Mouse (Mus musculus): ENCODE results near the gene Clic4. TPM values are rescaled to one million over a fixed set of nuclear protein-coding genes. Genes with fewer than 3 reads are reported as not detected.
A peak's percentile ranks its signal among the peaks of the same experiment; 100 is the strongest.

Clic4 gene
- polyA plus RNA-seq (2014; fragmentation: Nextera tagmentation; extraction: Ambion mirVana): 107 and 114 TPM in 2 replicates

DNA sequence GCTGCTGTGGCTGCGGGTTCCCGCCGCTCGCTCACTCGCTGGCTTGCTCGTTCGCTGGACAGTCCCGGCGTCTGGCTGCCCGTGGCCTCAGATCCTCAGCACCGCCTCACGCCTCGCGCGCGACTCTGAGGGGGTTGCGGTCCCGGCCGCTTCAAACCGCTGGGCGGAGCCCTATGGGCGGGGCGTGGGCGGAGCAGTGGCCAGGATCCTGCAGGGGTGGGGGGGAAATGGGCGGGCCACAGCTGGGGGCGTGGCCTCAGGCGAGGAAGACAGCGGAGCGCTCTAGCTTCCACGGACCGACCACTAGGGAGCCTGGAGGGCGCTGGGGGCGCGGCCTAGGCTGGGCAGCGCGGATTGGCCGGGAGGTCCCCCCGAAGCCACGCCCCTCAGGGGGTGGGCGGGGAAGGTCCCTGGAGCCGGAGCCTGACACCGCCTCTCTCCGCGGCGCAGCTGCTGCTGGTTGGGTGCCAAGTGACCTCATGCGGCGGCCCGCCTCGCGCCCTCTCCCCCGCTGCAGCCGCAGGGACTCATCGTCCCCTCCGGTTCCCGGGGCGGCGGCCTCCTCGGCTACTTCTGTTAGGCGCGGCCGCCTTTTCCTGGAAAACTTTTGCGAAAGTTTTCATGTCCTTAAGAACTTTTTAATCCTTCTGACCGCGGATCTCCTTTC is at the start of gene Clic4:
Gene Clic4, minus strand, starts transcription at position 175 of the 667 bp plus-strand sequence.
- H3K4me2 ChIP-seq (ENCODE audit: low read length): peak within 1 kb of the TSS; percentile 64
- peak within 1 kb of the TSS; percentile 93 for H3K9ac ChIP-seq (ENCODE audit: low read length)
- H3K36me3 ChIP-seq (ENCODE audit: control insufficient read depth, insufficient read depth, low read length): no peaks in the 10 kb centered on the region; the same call in 1 of the 2 replicates
- H3K4me3 ChIP-seq (ENCODE audit: low read depth, low read length): peak within 1 kb of the TSS; percentile 69
- no peaks in the 10 kb centered on the region for H3K9me3 ChIP-seq (ENCODE audit: control insufficient read depth, low read length)
- no peaks in the 10 kb centered on the region for H3K27me3 ChIP-seq (replicated peaks; ENCODE audit: control insufficient read depth, insufficient read depth, low read length)
- peak within 1 kb of the TSS; percentile 96 for H3K27ac ChIP-seq (ENCODE audit: low read depth)
- WGBS: under 1% methylated on average over 62 of the region's 64 CpGs
- peak; percentile 98 for ATAC-seq (replicated peaks; ENCODE audit: low FRiP score, low TSS enrichment, low read depth)
- peaks cover 40% of the 10 kb centered on the region for H3K4me1 ChIP-seq (replicated peaks; ENCODE audit: control insufficient read depth, insufficient read depth, low read length)
- DNase-seq (ENCODE audit: low spot score): peak; percentile 99

DNA sequence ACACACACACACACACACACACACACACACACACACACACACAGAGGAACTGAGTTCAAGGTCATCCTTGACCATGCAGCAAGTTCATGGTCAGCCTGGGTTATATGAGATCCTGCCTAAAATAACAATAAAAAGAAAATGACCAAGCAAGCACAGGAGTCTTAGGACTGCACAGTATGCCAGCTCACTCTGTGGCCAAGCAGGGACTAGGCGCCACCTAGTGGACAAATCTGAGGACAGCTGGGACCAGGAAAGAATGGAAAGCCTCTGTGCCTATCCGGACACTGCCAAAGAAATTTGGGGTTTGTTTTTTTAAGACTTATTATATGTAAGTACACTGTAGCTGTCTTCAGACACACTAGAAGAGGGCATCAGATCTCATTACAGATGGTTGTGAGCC is 45.4 kb upstream of the Clic4 start:
- no peak overlapping the region for H3K4me3 ChIP-seq (ENCODE audit: low read depth, low read length)
- H3K36me3 ChIP-seq (ENCODE audit: control insufficient read depth, insufficient read depth, low read length): peaks cover 78% of the 10 kb centered on the region
- no peaks in the 10 kb centered on the region for H3K9me3 ChIP-seq (ENCODE audit: control insufficient read depth, low read length)
- ATAC-seq (replicated peaks; ENCODE audit: low FRiP score, low TSS enrichment, low read depth) (peak; percentile 73), DNase-seq (ENCODE audit: low spot score) (peak; percentile 94)
- WGBS: 8% methylated on average over 2 of the region's 2 CpGs
- no peak overlapping the region for H3K4me2 ChIP-seq (ENCODE audit: low read length)
- peaks cover 4% of the 10 kb centered on the region for H3K4me1 ChIP-seq (replicated peaks; ENCODE audit: control insufficient read depth, insufficient read depth, low read length)
- no peak overlapping the region for H3K9ac ChIP-seq (ENCODE audit: low read length)
- H3K27me3 ChIP-seq (replicated peaks; ENCODE audit: control insufficient read depth, insufficient read depth, low read length): no peaks in the 10 kb centered on the region
- no peak overlapping the region for H3K27ac ChIP-seq (ENCODE audit: low read depth)

DNA sequence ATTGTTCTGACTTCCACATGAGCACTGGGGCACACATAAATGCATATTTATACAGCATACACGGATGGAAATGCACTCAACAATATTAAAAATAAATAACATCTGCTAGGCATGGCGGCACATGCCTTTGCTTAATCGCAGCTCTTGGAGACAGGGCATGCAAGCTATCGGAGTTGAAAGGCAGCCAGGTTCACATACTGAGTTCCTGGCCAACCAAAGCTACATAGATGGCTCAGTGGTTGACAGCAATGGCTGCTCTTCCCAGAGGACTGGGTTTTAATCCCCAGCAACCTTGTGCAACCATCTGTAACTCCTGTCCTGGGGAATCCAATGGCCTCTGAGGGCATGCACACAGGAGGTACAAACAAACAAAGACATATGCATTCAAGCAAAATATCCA is 44.9 kb upstream of the Clic4 start:
- no peaks in the 10 kb centered on the region for H3K27me3 ChIP-seq (replicated peaks; ENCODE audit: control insufficient read depth, insufficient read depth, low read length)
- H3K4me1 ChIP-seq (replicated peaks; ENCODE audit: control insufficient read depth, insufficient read depth, low read length): peaks cover 8% of the 10 kb centered on the region
- H3K36me3 ChIP-seq (ENCODE audit: control insufficient read depth, insufficient read depth, low read length): peaks cover 74% of the 10 kb centered on the region
- no peak for ATAC-seq (replicated peaks; ENCODE audit: low FRiP score, low TSS enrichment, low read depth)
- no peak for DNase-seq (ENCODE audit: low spot score)
- H3K4me3 ChIP-seq (ENCODE audit: low read depth, low read length): no peak overlapping the region
- no peak overlapping the region for H3K4me2 ChIP-seq (ENCODE audit: low read length)
- H3K9ac ChIP-seq (ENCODE audit: low read length): no peak overlapping the region
- no peaks in the 10 kb centered on the region for H3K9me3 ChIP-seq (ENCODE audit: control insufficient read depth, low read length)
- no peak overlapping the region for H3K27ac ChIP-seq (ENCODE audit: low read depth)
- WGBS: 91% methylated on average over 4 of the region's 4 CpGs

DNA sequence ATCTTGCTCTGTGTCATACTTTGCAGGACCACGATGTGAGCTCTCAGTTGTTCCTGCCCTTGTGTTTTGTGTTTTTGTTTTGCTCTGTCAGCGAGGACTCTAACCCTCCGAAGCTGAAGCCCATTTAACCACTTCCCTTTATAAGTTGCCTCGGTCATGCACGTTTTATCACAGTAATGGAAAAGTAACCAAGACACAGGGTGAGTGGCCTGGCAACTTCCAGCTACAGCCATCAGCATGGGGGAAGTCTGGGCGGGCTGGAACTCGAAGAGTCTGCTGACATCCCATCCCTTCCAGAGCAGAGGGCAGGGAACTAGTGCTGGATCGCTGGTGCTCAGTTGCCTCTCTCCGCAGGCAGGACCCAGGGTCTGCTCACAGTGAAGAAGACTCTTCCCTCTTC is 42.7 kb upstream of the Clic4 start:
- H3K27ac ChIP-seq (ENCODE audit: low read depth): no peak overlapping the region
- H3K9ac ChIP-seq (ENCODE audit: low read length): no peak overlapping the region
- no peak overlapping the region for H3K4me3 ChIP-seq (ENCODE audit: low read depth, low read length)
- no peaks in the 10 kb centered on the region for H3K9me3 ChIP-seq (ENCODE audit: control insufficient read depth, low read length)
- DNase-seq (ENCODE audit: low spot score) (no peak), ATAC-seq (replicated peaks; ENCODE audit: low FRiP score, low TSS enrichment, low read depth) (no peak)
- peaks cover 11% of the 10 kb centered on the region for H3K4me1 ChIP-seq (replicated peaks; ENCODE audit: control insufficient read depth, insufficient read depth, low read length)
- H3K27me3 ChIP-seq (replicated peaks; ENCODE audit: control insufficient read depth, insufficient read depth, low read length): no peaks in the 10 kb centered on the region
- WGBS: 96% methylated on average over 9 of the region's 9 CpGs
- no peak overlapping the region for H3K4me2 ChIP-seq (ENCODE audit: low read length)
- peaks cover 51% of the 10 kb centered on the region for H3K36me3 ChIP-seq (ENCODE audit: control insufficient read depth, insufficient read depth, low read length)

DNA sequence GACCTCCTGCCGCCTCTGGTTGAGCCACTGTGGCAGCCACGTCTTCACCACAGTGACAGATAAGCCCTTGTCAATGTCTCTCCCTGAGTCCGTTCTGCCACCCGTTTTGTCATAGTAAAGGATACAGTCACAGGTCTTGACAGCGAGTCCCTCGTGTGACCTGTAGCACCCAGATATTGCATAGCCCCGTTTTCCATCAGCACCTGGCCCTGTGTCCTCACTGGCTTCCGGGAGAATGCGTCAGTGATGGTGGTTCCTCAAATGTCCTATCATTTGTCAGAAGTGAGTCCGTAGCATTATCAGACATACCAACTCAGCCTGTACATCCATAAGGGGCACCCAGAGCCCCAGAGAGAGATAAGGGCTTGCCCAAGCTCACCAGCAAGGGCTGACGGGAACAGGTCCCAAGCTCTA is 41.8 kb upstream of the Clic4 start:
- Histone ChIP-seq H3K4me2 (ENCODE audit: low read length) (no peak overlapping the region), H3K36me3 (ENCODE audit: control insufficient read depth, insufficient read depth, low read length) (peaks cover 43% of the 10 kb centered on the region), H3K27ac (ENCODE audit: low read depth) (no peak overlapping the region), H3K27me3 (replicated peaks; ENCODE audit: control insufficient read depth, insufficient read depth, low read length) (no peaks in the 10 kb centered on the region), H3K4me3 (ENCODE audit: low read depth, low read length) (no peak overlapping the region), H3K4me1 (replicated peaks; ENCODE audit: control insufficient read depth, insufficient read depth, low read length) (peaks cover 11% of the 10 kb centered on the region), H3K9me3 (ENCODE audit: control insufficient read depth, low read length) (no peaks in the 10 kb centered on the region), H3K9ac (ENCODE audit: low read length) (no peak overlapping the region)
- 81% methylated on average over 11 of the region's 11 CpGs for WGBS
- DNase-seq (ENCODE audit: low spot score) (no peak), ATAC-seq (replicated peaks; ENCODE audit: low FRiP score, low TSS enrichment, low read depth) (no peak)

DNA sequence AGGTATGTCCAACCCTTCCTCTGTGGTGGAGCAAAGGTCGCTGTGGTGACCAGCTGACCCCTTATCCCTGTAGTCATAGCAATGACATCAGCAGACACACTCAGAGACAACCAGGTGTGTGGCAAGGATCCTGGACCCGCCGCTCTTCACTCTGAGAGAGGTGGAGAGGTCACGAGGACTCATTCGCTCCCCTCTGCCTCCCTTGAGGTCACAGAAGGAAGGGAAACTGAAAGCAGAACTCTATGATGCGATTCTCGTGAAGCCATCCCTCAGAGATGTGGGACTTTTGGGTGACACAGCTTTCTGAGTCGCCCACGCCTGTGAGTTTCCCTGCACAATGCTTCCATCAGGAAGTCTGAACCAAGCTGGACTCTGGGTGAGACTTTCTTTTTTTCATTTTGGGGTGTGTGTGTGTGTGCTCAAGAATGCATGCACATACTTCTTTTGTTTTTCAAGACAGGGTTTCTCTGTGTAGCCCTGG is 41.2 kb upstream of the Clic4 start:
- Histone ChIP-seq H3K4me2 (ENCODE audit: low read length) (no peak overlapping the region), H3K36me3 (ENCODE audit: control insufficient read depth, insufficient read depth, low read length) (peaks cover 37% of the 10 kb centered on the region), H3K9ac (ENCODE audit: low read length) (no peak overlapping the region), H3K27ac (ENCODE audit: low read depth) (no peak overlapping the region), H3K27me3 (replicated peaks; ENCODE audit: control insufficient read depth, insufficient read depth, low read length) (no peaks in the 10 kb centered on the region), H3K4me1 (replicated peaks; ENCODE audit: control insufficient read depth, insufficient read depth, low read length) (peaks cover 11% of the 10 kb centered on the region), H3K9me3 (ENCODE audit: control insufficient read depth, low read length) (no peaks in the 10 kb centered on the region), H3K4me3 (ENCODE audit: low read depth, low read length) (no peak overlapping the region)
- DNase-seq (ENCODE audit: low spot score) (no peak), ATAC-seq (replicated peaks; ENCODE audit: low FRiP score, low TSS enrichment, low read depth) (0 out of 2 replicates have a peak, but pooled peaks have one; percentile 3)
- 69% methylated on average over 9 of the region's 9 CpGs for WGBS

DNA sequence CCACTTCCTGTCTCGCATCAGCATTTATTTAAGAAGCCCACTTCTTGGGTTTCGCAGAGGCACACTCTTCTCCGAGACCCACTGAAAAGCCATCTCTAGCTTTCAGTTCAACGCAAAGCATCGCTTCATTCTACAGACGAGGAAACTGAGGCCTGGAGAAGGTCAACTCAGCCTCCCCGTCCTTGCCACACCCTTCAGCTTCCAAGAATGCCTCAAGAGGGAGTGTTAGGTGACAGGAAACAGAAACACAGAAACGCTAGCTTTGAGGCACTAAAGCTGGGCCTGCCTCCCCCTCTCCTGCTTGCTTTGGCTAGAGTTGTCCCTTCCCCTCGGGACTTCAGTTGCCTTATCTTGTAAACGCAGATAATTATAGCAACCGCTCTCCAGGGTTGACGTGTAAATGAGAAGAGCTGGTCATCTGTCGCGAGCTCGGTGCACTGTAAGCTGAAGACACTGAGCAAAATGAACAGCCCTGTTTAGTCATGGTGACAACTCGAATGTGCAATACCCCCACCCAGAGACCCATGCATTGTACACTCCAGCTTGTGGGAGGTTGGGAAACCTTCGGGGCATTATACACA is 40.6 kb upstream of the Clic4 start:
- Histone ChIP-seq H3K4me1 (replicated peaks; ENCODE audit: control insufficient read depth, insufficient read depth, low read length) (peaks cover 11% of the 10 kb centered on the region), H3K36me3 (ENCODE audit: control insufficient read depth, insufficient read depth, low read length) (peaks cover 31% of the 10 kb centered on the region), H3K27ac (ENCODE audit: low read depth) (no peak overlapping the region), H3K27me3 (replicated peaks; ENCODE audit: control insufficient read depth, insufficient read depth, low read length) (no peaks in the 10 kb centered on the region), H3K9ac (ENCODE audit: low read length) (no peak overlapping the region), H3K4me2 (ENCODE audit: low read length) (no peak overlapping the region), H3K9me3 (ENCODE audit: control insufficient read depth, low read length) (no peaks in the 10 kb centered on the region), H3K4me3 (ENCODE audit: low read depth, low read length) (no peak overlapping the region)
- 41% methylated on average over 17 of the region's 17 CpGs for WGBS
- ATAC-seq (replicated peaks; ENCODE audit: low FRiP score, low TSS enrichment, low read depth): no peak
- no peak for DNase-seq (ENCODE audit: low spot score)

DNA sequence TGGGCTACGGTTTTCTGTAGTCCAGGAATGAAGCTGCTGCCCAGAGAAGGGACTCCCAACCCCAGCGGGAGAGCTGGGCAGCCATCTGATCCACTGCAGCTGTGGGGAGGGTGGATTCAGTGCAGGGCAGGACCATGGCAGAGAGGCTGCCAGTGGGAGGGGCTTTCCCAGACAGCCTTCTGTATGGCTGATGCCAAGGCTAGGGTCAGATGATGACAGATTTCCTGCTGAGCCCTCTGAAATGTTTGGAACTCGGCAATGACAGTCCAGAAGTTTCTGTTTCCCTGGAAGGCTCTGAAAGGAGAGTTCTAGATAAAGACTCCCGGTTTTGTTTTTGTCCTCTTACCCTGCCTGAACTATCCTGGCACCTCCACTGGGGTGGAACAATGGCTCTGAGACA is 40.1 kb upstream of the Clic4 start:
- Histone ChIP-seq H3K36me3 (ENCODE audit: control insufficient read depth, insufficient read depth, low read length) (peaks cover 27% of the 10 kb centered on the region), H3K27me3 (replicated peaks; ENCODE audit: control insufficient read depth, insufficient read depth, low read length) (no peaks in the 10 kb centered on the region), H3K4me1 (replicated peaks; ENCODE audit: control insufficient read depth, insufficient read depth, low read length) (peaks cover 11% of the 10 kb centered on the region), H3K27ac (ENCODE audit: low read depth) (no peak overlapping the region), H3K4me2 (ENCODE audit: low read length) (no peak overlapping the region), H3K4me3 (ENCODE audit: low read depth, low read length) (no peak overlapping the region), H3K9ac (ENCODE audit: low read length) (no peak overlapping the region), H3K9me3 (ENCODE audit: control insufficient read depth, low read length) (no peaks in the 10 kb centered on the region)
- ATAC-seq (replicated peaks; ENCODE audit: low FRiP score, low TSS enrichment, low read depth): no peak
- DNase-seq (ENCODE audit: low spot score): no peak
- 43% methylated on average over 4 of the region's 4 CpGs for WGBS

DNA sequence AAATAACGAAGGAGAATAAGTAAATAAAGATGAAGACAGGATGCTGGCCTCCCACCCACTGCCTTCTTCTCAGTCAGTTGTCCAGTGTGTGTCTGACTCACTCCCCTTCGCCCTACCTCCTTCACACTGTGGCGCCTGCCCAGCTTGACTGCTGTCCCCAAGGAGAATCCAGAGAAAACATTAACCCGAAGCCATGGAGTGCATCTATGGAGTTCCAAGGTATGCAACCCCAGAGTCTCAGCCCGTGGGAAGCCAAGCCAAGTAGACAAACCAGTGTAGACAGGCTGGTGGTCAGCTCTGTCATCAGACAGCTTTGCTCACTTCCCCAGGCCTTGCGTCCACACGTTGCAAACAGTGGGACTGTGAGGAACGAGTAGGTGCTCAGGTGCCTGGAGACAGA is 37.8 kb upstream of the Clic4 start:
- WGBS: 74% methylated on average over 8 of the region's 8 CpGs
- ATAC-seq (replicated peaks; ENCODE audit: low FRiP score, low TSS enrichment, low read depth): no peak
- no peak overlapping the region for H3K27ac ChIP-seq (ENCODE audit: low read depth)

More for the DNA sequence above, 37.8 kb upstream of the Clic4 start:
- Histone ChIP-seq H3K27me3 (replicated peaks; ENCODE audit: control insufficient read depth, insufficient read depth, low read length) (no peaks in the 10 kb centered on the region), H3K4me1 (replicated peaks; ENCODE audit: control insufficient read depth, insufficient read depth, low read length) (peaks cover 11% of the 10 kb centered on the region), H3K9me3 (ENCODE audit: control insufficient read depth, low read length) (no peaks in the 10 kb centered on the region), H3K4me3 (ENCODE audit: low read depth, low read length) (no peak overlapping the region), H3K9ac (ENCODE audit: low read length) (no peak overlapping the region), H3K4me2 (ENCODE audit: low read length) (no peak overlapping the region), H3K36me3 (ENCODE audit: control insufficient read depth, insufficient read depth, low read length) (peaks cover 5% of the 10 kb centered on the region; the same call in 1 of the 2 replicates)
- no peak for DNase-seq (ENCODE audit: low spot score)
